Mouse (Mus musculus): ENCODE data around the gene Eci2.
"Not testable (repeated sequence)": the region's sequence is repeated elsewhere in the genome, so short reads cannot be mapped to it uniquely, and the experiment has no call there.

The Eci2 gene

GRCm38 (mm10) chr13:34991581-34992273 is 35.2 kb downstream of the Eci2 start:
- DNase-seq, result no peak

- DNase-seq, result not testable (repeated sequence)
Measured at GRCm38 (mm10) chr13:34983479-34983878, 43.4 kb downstream of the Eci2 start.

- DNase-seq, result not testable (repeated sequence)
Measured at GRCm38 (mm10) chr13:34978635-34979034, 48.3 kb downstream of the Eci2 start.

- DNase-seq, result no peak
Measured at GRCm38 (mm10) chr13:34977410-34977809, 49.5 kb downstream of the Eci2 start.

GRCm38 (mm10) chr13:34976116-34976515 is 50.8 kb downstream of the Eci2 start:
- DNase-seq, result no peak

- no peak for DNase-seq
Measured at GRCm38 (mm10) chr13:34973770-34974169, 53.1 kb downstream of the Eci2 start.

- no peak for DNase-seq
Measured at GRCm38 (mm10) chr13:34973149-34973548, 53.7 kb downstream of the Eci2 start.

- DNase-seq, result not testable (repeated sequence)
Measured at GRCm38 (mm10) chr13:34972456-34972855, 54.4 kb downstream of the Eci2 start.

- not testable (repeated sequence) for DNase-seq
Measured at GRCm38 (mm10) chr13:34965647-34966046, 61.2 kb downstream of the Eci2 start.

- no peak for DNase-seq
Measured at GRCm38 (mm10) chr13:34964866-34965265, 62.0 kb downstream of the Eci2 start.

GRCm38 (mm10) chr13:34964419-34964818 is 62.5 kb downstream of the Eci2 start:
- no peak for DNase-seq

GRCm38 (mm10) chr13:34963511-34964397 is 63.1 kb downstream of the Eci2 start, which contains the start of gene Eci3:
TSS of gene Eci3 (minus strand) at chr13:34963810.
- DNase-seq, result no peak

- no peak for DNase-seq
Measured at GRCm38 (mm10) chr13:34960996-34961770, 65.7 kb downstream of the Eci2 start.

- not testable (repeated sequence) for DNase-seq
Measured at GRCm38 (mm10) chr13:34958158-34958557, 68.7 kb downstream of the Eci2 start.

GRCm38 (mm10) chr13:34956901-34957300 is 70.0 kb downstream of the Eci2 start:
- DNase-seq, result peak; percentile 34 to 58

GRCm38 (mm10) chr13:34951437-34951836 is 75.5 kb downstream of the Eci2 start:
- not testable (repeated sequence) for DNase-seq

- DNase-seq, result no peak
Measured at GRCm38 (mm10) chr13:34942370-34942769, 84.5 kb downstream of the Eci2 start.

GRCm38 (mm10) chr13:34934931-34935644 is 91.8 kb downstream of the Eci2 start:
- DNase-seq, result no peak

All from thymus, adult 18-20 months (tissue).